Mouse (Mus musculus) lung, embryonic 15.5 days (tissue): ENCODE measurements around the gene Ranbp1. TPM values are rescaled to one million over a fixed set of nuclear protein-coding genes. Genes with fewer than 3 reads are reported as not detected.

Source experiments
- ATAC-seq: fragments of 200-750 bp; cut with Nextera tagmentation; 2 replicates; pipeline ENCODE4 v1.8.0; 2017; ENCODE audit warnings: moderate number of reproducible peaks, borderline replicate concordance; ENCODE audit not compliant: low FRiP score, low TSS enrichment; ENCODE audit errors: extremely low read depth
- H3K27ac ChIP-seq: fragments of 300-500 bp; sonication (generic); 2 replicates; pipeline ENCODE4 v1.5.1; 2015; ENCODE audit warnings: moderate library complexity, mild to moderate bottlenecking, inconsistent platforms
- H3K27me3 ChIP-seq: fragments of 300-500 bp; sonication (generic); 2 replicates; pipeline ENCODE4 v1.6.1; 2015; ENCODE audit warnings: inconsistent platforms
- H3K36me3 ChIP-seq: fragments of 300-500 bp; sonication (generic); 2 replicates; pipeline ENCODE4 v1.6.1; 2015; ENCODE audit warnings: inconsistent platforms
- H3K4me1 ChIP-seq: fragments of 300-500 bp; sonication (generic); 2 replicates; pipeline ENCODE4 v1.6.1; 2015; ENCODE audit warnings: inconsistent platforms
- H3K4me2 ChIP-seq: fragments of 300-500 bp; sonication (generic); 2 replicates; pipeline ENCODE4 v1.6.1; 2015; ENCODE audit warnings: inconsistent platforms, mild to moderate bottlenecking, moderate library complexity
- H3K4me3 ChIP-seq: fragments of 300-500 bp; sonication (generic); 2 replicates; pipeline ENCODE4 v1.5.1; 2015; ENCODE audit warnings: mild to moderate bottlenecking, inconsistent platforms
- H3K9ac ChIP-seq: fragments of 300-500 bp; sonication (generic); 2 replicates; pipeline ENCODE4 v1.6.1; 2015; ENCODE audit warnings: inconsistent platforms
- H3K9me3 ChIP-seq: fragments of 300-500 bp; sonication (generic); 2 replicates; pipeline ENCODE4 v1.6.1; 2016; ENCODE audit warnings: inconsistent platforms
- WGBS: fragments of 180-500 bp; shearing (Covaris S2); methylation state at CpG from one replicate; pipeline ENCODE4 v1.1.7; 2015; 5-methylcytosine and 5-hydroxymethylcytosine counted together
- polyA plus RNA-seq: library from polyadenylated mRNA; unstranded; fragments of >200 nt; fragmentation: Nextera tagmentation; extraction: Ambion mirVana; gene quantifications from 2 replicates; pipeline ENCODE4 v1.2.1, GENCODE M21; 2015

Ranbp1 gene
- polyA plus RNA-seq, 1 experiment from 2014 or later: 580 TPM

GRCm38 (mm10) chr16:18233451-18233850 lies 15.1 kb downstream of the Ranbp1 start:
- Histone ChIP-seq H3K27ac (no peak overlapping the region), H3K9ac (peak overlapping the region; percentile 74), H3K4me3 (0 out of 2 replicates have a peak overlapping the region, but pooled peaks have one; percentile 4), H3K36me3 (peaks cover 9% of the 10 kb centered on the region), H3K4me1 (peaks cover 37% of the 10 kb centered on the region), H3K4me2 (peak overlapping the region; percentile 81), H3K9me3 (no peaks in the 10 kb centered on the region), H3K27me3 (no peaks in the 10 kb centered on the region)
- 20% methylated on average over 1 of the region's 1 CpGs for WGBS
- ATAC-seq: no peak

- Histone ChIP-seq H3K27ac (no peak overlapping the region), H3K9me3 (no peaks in the 10 kb centered on the region), H3K4me1 (peaks cover 35% of the 10 kb centered on the region), H3K4me3 (no peak overlapping the region), H3K27me3 (no peaks in the 10 kb centered on the region), H3K9ac (no peak overlapping the region), H3K36me3 (peaks cover 20% of the 10 kb centered on the region), H3K4me2 (no peak overlapping the region)
- WGBS: 68% methylated on average over 4 of the region's 4 CpGs
- no peak for ATAC-seq
Observed at GRCm38 (mm10) chr16:18231451-18231850, 17.1 kb downstream of the Ranbp1 start.

- Histone ChIP-seq H3K27me3 (no peaks in the 10 kb centered on the region), H3K9ac (no peak overlapping the region), H3K4me2 (no peak overlapping the region), H3K4me1 (peaks cover 31% of the 10 kb centered on the region), H3K9me3 (no peaks in the 10 kb centered on the region), H3K36me3 (peaks cover 24% of the 10 kb centered on the region), H3K4me3 (no peak overlapping the region), H3K27ac (no peak overlapping the region)
- WGBS: 77% methylated on average over 3 of the region's 3 CpGs
- no peak for ATAC-seq
Observed at GRCm38 (mm10) chr16:18231047-18231446, 17.5 kb downstream of the Ranbp1 start.

- Histone ChIP-seq H3K4me2 (no peak overlapping the region), H3K27me3 (no peaks in the 10 kb centered on the region), H3K9ac (no peak overlapping the region), H3K36me3 (peaks cover 28% of the 10 kb centered on the region), H3K9me3 (no peaks in the 10 kb centered on the region), H3K4me1 (peaks cover 28% of the 10 kb centered on the region), H3K4me3 (no peak overlapping the region), H3K27ac (no peak overlapping the region)
- ATAC-seq: no peak
- WGBS: 76% methylated on average over 6 of the region's 6 CpGs
Observed at GRCm38 (mm10) chr16:18230617-18231016, 17.9 kb downstream of the Ranbp1 start.

GRCm38 (mm10) chr16:18229622-18230021 lies 18.9 kb downstream of the Ranbp1 start:
- Histone ChIP-seq H3K27me3 (no peaks in the 10 kb centered on the region), H3K9me3 (no peaks in the 10 kb centered on the region), H3K9ac (no peak overlapping the region), H3K36me3 (peaks cover 38% of the 10 kb centered on the region), H3K27ac (no peak overlapping the region), H3K4me2 (no peak overlapping the region), H3K4me3 (no peak overlapping the region), H3K4me1 (peaks cover 28% of the 10 kb centered on the region)
- ATAC-seq: no peak
- WGBS: 58% methylated on average over 11 of the region's 11 CpGs

- Histone ChIP-seq H3K27me3 (no peaks in the 10 kb centered on the region), H3K4me2 (no peak overlapping the region), H3K36me3 (peaks cover 45% of the 10 kb centered on the region), H3K9me3 (no peaks in the 10 kb centered on the region), H3K4me3 (no peak overlapping the region), H3K9ac (no peak overlapping the region), H3K27ac (no peak overlapping the region), H3K4me1 (peaks cover 22% of the 10 kb centered on the region)
- 90% methylated on average over 4 of the region's 4 CpGs for WGBS
- ATAC-seq: no peak
Observed at GRCm38 (mm10) chr16:18228856-18229255, 19.7 kb downstream of the Ranbp1 start.

GRCm38 (mm10) chr16:18227897-18228422 lies 20.6 kb downstream of the Ranbp1 start:
- Histone ChIP-seq H3K36me3 (peaks cover 54% of the 10 kb centered on the region), H3K9ac (no peak overlapping the region), H3K9me3 (no peaks in the 10 kb centered on the region), H3K4me1 (0 out of 2 replicates have a peak, but pooled peaks cover 14% of the 10 kb centered on the region), H3K27ac (no peak overlapping the region), H3K4me2 (no peak overlapping the region), H3K4me3 (no peak overlapping the region), H3K27me3 (no peaks in the 10 kb centered on the region)
- 91% methylated on average over 20 of the region's 20 CpGs for WGBS
- ATAC-seq: no peak

- H3K4me2 ChIP-seq: no peak overlapping the region
- ATAC-seq: no peak
- no peak overlapping the region for H3K9ac ChIP-seq
- peaks cover 60% of the 10 kb centered on the region for H3K36me3 ChIP-seq
- no peaks in the 10 kb centered on the region for H3K27me3 ChIP-seq
- no peak overlapping the region for H3K4me3 ChIP-seq
- no peaks in the 10 kb centered on the region for H3K9me3 ChIP-seq
- H3K4me1 ChIP-seq: 0 out of 2 replicates have a peak, but pooled peaks cover 14% of the 10 kb centered on the region
- H3K27ac ChIP-seq: no peak overlapping the region
- 87% methylated on average over 13 of the region's 13 CpGs for WGBS
Observed at GRCm38 (mm10) chr16:18227187-18227586, 21.3 kb downstream of the Ranbp1 start.

GRCm38 (mm10) chr16:18222188-18222587 lies 26.3 kb downstream of the Ranbp1 start:
- peaks cover 14% of the 10 kb centered on the region for H3K4me1 ChIP-seq
- WGBS: 66% methylated on average over 11 of the region's 11 CpGs
- ATAC-seq: no peak
- H3K9me3 ChIP-seq: no peaks in the 10 kb centered on the region
- H3K4me3 ChIP-seq: no peak overlapping the region
- no peaks in the 10 kb centered on the region for H3K27me3 ChIP-seq
- H3K9ac ChIP-seq: no peak overlapping the region
- peaks cover 46% of the 10 kb centered on the region for H3K36me3 ChIP-seq
- no peak overlapping the region for H3K27ac ChIP-seq
- no peak overlapping the region for H3K4me2 ChIP-seq

- Histone ChIP-seq H3K4me2 (no peak overlapping the region), H3K27me3 (no peaks in the 10 kb centered on the region), H3K27ac (no peak overlapping the region), H3K9ac (no peak overlapping the region), H3K4me3 (no peak overlapping the region), H3K9me3 (no peaks in the 10 kb centered on the region), H3K4me1 (peaks cover 14% of the 10 kb centered on the region), H3K36me3 (peaks cover 41% of the 10 kb centered on the region)
- 81% methylated on average over 11 of the region's 11 CpGs for WGBS
- ATAC-seq: no peak
Observed at GRCm38 (mm10) chr16:18221543-18221898, 27.0 kb downstream of the Ranbp1 start.

- no peak overlapping the region for H3K9ac ChIP-seq
- H3K27ac ChIP-seq: no peak overlapping the region
- 87% methylated on average over 6 of the region's 6 CpGs for WGBS
- H3K4me3 ChIP-seq: no peak overlapping the region
- no peaks in the 10 kb centered on the region for H3K27me3 ChIP-seq
- no peaks in the 10 kb centered on the region for H3K9me3 ChIP-seq
- H3K36me3 ChIP-seq: peaks cover 36% of the 10 kb centered on the region
- H3K4me1 ChIP-seq: peaks cover 14% of the 10 kb centered on the region
- no peak for ATAC-seq
- H3K4me2 ChIP-seq: no peak overlapping the region
Observed at GRCm38 (mm10) chr16:18220856-18221542, 27.5 kb downstream of the Ranbp1 start.

- Histone ChIP-seq H3K4me3 (no peak overlapping the region), H3K36me3 (peaks cover 26% of the 10 kb centered on the region), H3K27me3 (no peaks in the 10 kb centered on the region), H3K27ac (peak overlapping the region; percentile 29; the same call in 1 of the 2 replicates), H3K9ac (no peak overlapping the region), H3K4me1 (peaks cover 14% of the 10 kb centered on the region), H3K4me2 (no peak overlapping the region; the same call in 1 of the 2 replicates), H3K9me3 (no peaks in the 10 kb centered on the region)
- peak; percentile 64; the same call in 1 of the 2 replicates for ATAC-seq
- WGBS: 22% methylated on average over 8 of the region's 8 CpGs
Observed at GRCm38 (mm10) chr16:18220001-18220400, 28.5 kb downstream of the Ranbp1 start.
